Mouse (Mus musculus): Measurements from ENCODE around the gene Bri3. TPM values are rescaled to one million over a fixed set of nuclear protein-coding genes. Genes with fewer than 3 reads are reported as not detected.

The Bri3 gene
- polyA plus RNA-seq, 1 experiment from 2014 or later: 105 TPM

DNA sequence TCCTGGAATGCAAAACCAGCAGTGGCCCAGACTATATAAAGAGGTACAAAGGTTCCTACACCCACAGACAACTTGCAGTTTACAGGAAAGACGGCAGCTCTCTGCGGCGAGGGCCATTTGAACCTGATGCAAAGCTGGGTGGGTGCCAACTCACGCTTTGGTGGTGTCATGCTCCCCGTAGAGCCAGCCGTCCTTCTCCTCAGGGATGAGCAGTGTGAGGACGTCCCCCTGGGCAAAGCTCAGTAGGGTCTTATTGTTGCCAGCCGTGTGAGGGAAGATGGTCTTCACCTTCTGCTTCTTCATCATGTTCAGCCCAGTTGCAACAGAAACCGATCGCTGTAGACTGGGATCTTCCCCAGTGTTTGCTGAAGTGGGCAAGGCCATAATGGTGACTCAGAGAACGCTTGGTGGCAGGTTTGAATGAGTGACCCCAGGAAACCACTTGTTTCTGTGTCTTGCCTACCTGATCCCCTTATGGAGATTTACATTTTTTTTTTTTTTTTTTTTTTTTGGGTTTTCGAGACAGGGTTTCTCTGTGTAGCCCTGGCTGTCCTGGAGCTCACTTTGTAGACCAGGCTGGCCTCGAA is 34.2 kb downstream of the Bri3 start:
- Histone ChIP-seq H3K4me3 (ENCODE audit: low read depth, low read length) (no peak overlapping the region), H3K36me3 (ENCODE audit: control insufficient read depth, insufficient read depth, low read length) (peaks cover 6% of the 10 kb centered on the region; the same call in 1 of the 2 replicates), H3K9ac (ENCODE audit: low read length) (no peak overlapping the region), H3K4me2 (ENCODE audit: low read length) (no peak overlapping the region), H3K27ac (ENCODE audit: low read depth, low read length) (no peak overlapping the region), H3K9me3 (replicated peaks; ENCODE audit: control insufficient read depth, low read length) (no peaks in the 10 kb centered on the region), H3K4me1 (ENCODE audit: control insufficient read depth, insufficient read depth, low read length) (no peaks in the 10 kb centered on the region; the same call in 1 of the 2 replicates), H3K27me3 (replicated peaks; ENCODE audit: control insufficient read depth, insufficient read depth, low read length) (no peaks in the 10 kb centered on the region)
- WGBS: 87% methylated on average over 11 of the region's 13 CpGs
- DNase-seq (ENCODE audit: low spot score): no peak
- ATAC-seq: no peak

DNA sequence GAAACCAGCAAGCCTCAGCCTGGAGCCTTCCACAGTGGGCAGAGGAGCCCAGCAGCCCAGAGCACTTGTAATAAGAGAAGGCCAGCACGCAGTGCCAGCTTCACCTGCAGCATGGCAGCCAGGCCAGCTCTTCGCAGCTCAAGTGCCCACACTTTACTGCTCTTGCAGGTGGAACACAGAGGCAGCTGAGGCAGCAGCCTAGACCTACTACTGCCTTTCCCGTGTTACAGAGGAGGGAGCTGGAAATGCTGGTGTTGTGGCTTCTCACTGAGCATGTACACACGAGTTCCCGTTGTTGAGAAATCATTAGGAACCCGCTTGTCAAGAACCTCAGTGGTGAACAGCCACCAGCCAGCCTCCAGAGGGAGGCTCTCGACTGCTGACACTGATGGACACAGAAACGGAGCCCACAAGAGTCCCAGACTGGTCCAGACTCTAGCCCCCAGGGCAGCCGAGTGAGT is 34.9 kb downstream of the Bri3 start:
- H3K4me3 ChIP-seq (ENCODE audit: low read depth, low read length): no peak overlapping the region
- H3K4me1 ChIP-seq (ENCODE audit: control insufficient read depth, insufficient read depth, low read length): no peaks in the 10 kb centered on the region; the same call in 1 of the 2 replicates
- no peak for ATAC-seq
- H3K9ac ChIP-seq (ENCODE audit: low read length): no peak overlapping the region
- no peak overlapping the region for H3K27ac ChIP-seq (ENCODE audit: low read depth, low read length)
- H3K4me2 ChIP-seq (ENCODE audit: low read length): no peak overlapping the region
- H3K9me3 ChIP-seq (replicated peaks; ENCODE audit: control insufficient read depth, low read length): no peaks in the 10 kb centered on the region
- H3K27me3 ChIP-seq (replicated peaks; ENCODE audit: control insufficient read depth, insufficient read depth, low read length): no peaks in the 10 kb centered on the region
- peaks cover 6% of the 10 kb centered on the region; the same call in 1 of the 2 replicates for H3K36me3 ChIP-seq (ENCODE audit: control insufficient read depth, insufficient read depth, low read length)
- 85% methylated on average over 9 of the region's 9 CpGs for WGBS
- no peak for DNase-seq (ENCODE audit: low spot score)

- Histone ChIP-seq H3K9ac (ENCODE audit: low read length) (no peak overlapping the region), H3K36me3 (ENCODE audit: control insufficient read depth, insufficient read depth, low read length) (peaks cover 6% of the 10 kb centered on the region; the same call in 1 of the 2 replicates), H3K27me3 (replicated peaks; ENCODE audit: control insufficient read depth, insufficient read depth, low read length) (no peaks in the 10 kb centered on the region), H3K9me3 (replicated peaks; ENCODE audit: control insufficient read depth, low read length) (no peaks in the 10 kb centered on the region), H3K4me2 (ENCODE audit: low read length) (no peak overlapping the region), H3K27ac (ENCODE audit: low read depth, low read length) (no peak overlapping the region), H3K4me1 (ENCODE audit: control insufficient read depth, insufficient read depth, low read length) (no peaks in the 10 kb centered on the region; the same call in 1 of the 2 replicates), H3K4me3 (ENCODE audit: low read depth, low read length) (no peak overlapping the region)
- ATAC-seq (no peak), DNase-seq (ENCODE audit: low spot score) (no peak)
- WGBS: 94% methylated on average over 13 of the region's 13 CpGs
These were observed 35.7 kb downstream of the Bri3 start for GRCm38 (mm10) chr5:144279926-144280325.

- no peaks in the 10 kb centered on the region for H3K27me3 ChIP-seq (replicated peaks; ENCODE audit: control insufficient read depth, insufficient read depth, low read length)
- 79% methylated on average over 11 of the region's 11 CpGs for WGBS
- DNase-seq (ENCODE audit: low spot score) (no peak), ATAC-seq (no peak)
- H3K9me3 ChIP-seq (replicated peaks; ENCODE audit: control insufficient read depth, low read length): no peaks in the 10 kb centered on the region
- H3K36me3 ChIP-seq (ENCODE audit: control insufficient read depth, insufficient read depth, low read length): peaks cover 6% of the 10 kb centered on the region; the same call in 1 of the 2 replicates
- no peak overlapping the region for H3K27ac ChIP-seq (ENCODE audit: low read depth, low read length)
- H3K4me3 ChIP-seq (ENCODE audit: low read depth, low read length): no peak overlapping the region
- H3K4me2 ChIP-seq (ENCODE audit: low read length): no peak overlapping the region
- H3K9ac ChIP-seq (ENCODE audit: low read length): no peak overlapping the region
- H3K4me1 ChIP-seq (ENCODE audit: control insufficient read depth, insufficient read depth, low read length): no peaks in the 10 kb centered on the region
These were observed 38.4 kb downstream of the Bri3 start for GRCm38 (mm10) chr5:144282470-144283260.

- DNase-seq (ENCODE audit: low spot score) (no peak), ATAC-seq (no peak)
- Histone ChIP-seq H3K4me3 (ENCODE audit: low read depth, low read length) (no peak overlapping the region), H3K4me1 (ENCODE audit: control insufficient read depth, insufficient read depth, low read length) (no peaks in the 10 kb centered on the region), H3K9ac (ENCODE audit: low read length) (no peak overlapping the region), H3K4me2 (ENCODE audit: low read length) (no peak overlapping the region), H3K27me3 (replicated peaks; ENCODE audit: control insufficient read depth, insufficient read depth, low read length) (no peaks in the 10 kb centered on the region), H3K27ac (ENCODE audit: low read depth, low read length) (no peak overlapping the region), H3K9me3 (replicated peaks; ENCODE audit: control insufficient read depth, low read length) (no peaks in the 10 kb centered on the region), H3K36me3 (ENCODE audit: control insufficient read depth, insufficient read depth, low read length) (peaks cover 2% of the 10 kb centered on the region; the same call in 1 of the 2 replicates)
- WGBS: 77% methylated on average over 8 of the region's 8 CpGs
These were observed 39.4 kb downstream of the Bri3 start for GRCm38 (mm10) chr5:144283551-144284031.

DNA sequence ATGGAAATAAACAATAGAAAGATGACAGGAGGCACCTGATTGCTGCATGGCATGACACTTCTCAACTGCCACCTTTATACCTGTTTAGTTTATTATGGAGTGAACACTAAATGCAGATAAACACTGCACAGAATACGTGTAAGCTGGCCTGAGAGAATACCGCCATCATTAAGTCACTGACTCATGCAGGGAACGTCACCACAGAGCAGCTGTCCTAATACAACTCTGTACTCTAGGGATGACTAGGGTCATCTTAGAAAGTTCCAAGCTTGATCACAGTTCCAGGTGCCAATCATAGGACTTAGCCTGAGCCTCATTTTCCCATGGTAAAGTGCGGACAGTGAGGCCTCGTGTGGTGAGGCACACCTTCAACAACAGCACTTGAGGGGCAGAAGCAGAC is 40.4 kb downstream of the Bri3 start:
- no peak overlapping the region for H3K4me2 ChIP-seq (ENCODE audit: low read length)
- no peaks in the 10 kb centered on the region for H3K36me3 ChIP-seq (ENCODE audit: control insufficient read depth, insufficient read depth, low read length)
- H3K9me3 ChIP-seq (replicated peaks; ENCODE audit: control insufficient read depth, low read length): no peaks in the 10 kb centered on the region
- H3K9ac ChIP-seq (ENCODE audit: low read length): no peak overlapping the region
- H3K4me3 ChIP-seq (ENCODE audit: low read depth, low read length): no peak overlapping the region
- no peaks in the 10 kb centered on the region for H3K4me1 ChIP-seq (ENCODE audit: control insufficient read depth, insufficient read depth, low read length)
- DNase-seq (ENCODE audit: low spot score) (no peak), ATAC-seq (no peak)
- 89% methylated on average over 5 of the region's 5 CpGs for WGBS
- H3K27me3 ChIP-seq (replicated peaks; ENCODE audit: control insufficient read depth, insufficient read depth, low read length): no peaks in the 10 kb centered on the region
- H3K27ac ChIP-seq (ENCODE audit: low read depth, low read length): no peak overlapping the region

DNA sequence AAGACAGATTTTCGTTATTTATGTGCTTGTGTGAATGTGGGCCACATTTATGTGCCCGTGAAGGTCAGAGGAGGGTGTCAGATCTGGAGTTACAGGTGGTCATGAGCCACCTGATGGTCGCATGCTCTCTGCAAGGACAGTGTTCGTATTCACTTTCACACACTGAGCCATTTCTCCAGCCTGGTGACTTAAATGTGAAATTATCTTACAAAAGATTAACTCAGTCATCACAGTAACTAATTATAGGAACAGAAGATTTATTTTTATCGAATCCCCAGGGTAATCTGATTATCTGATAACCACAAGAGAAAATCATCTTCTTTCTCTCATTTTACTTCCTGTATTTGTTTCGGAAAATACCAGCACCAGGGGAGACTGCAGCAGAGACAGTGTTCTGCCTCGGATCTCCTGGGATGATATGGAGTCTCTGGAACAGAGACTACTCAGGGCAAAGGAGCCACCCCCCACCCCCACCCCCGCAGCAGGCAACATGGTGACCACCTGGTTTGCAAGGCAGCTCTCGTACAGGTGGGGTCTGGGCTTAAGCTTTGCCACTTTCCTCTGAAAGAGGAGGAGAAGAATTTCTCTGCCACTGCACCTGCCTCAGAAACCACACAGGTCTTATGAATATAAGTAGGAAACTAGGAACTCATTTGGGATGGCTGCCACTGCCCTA is 42.5 kb downstream of the Bri3 start:
- Histone ChIP-seq H3K36me3 (ENCODE audit: control insufficient read depth, insufficient read depth, low read length) (no peaks in the 10 kb centered on the region), H3K9ac (ENCODE audit: low read length) (no peak overlapping the region), H3K4me3 (ENCODE audit: low read depth, low read length) (no peak overlapping the region), H3K4me2 (ENCODE audit: low read length) (no peak overlapping the region), H3K4me1 (ENCODE audit: control insufficient read depth, insufficient read depth, low read length) (no peaks in the 10 kb centered on the region), H3K9me3 (replicated peaks; ENCODE audit: control insufficient read depth, low read length) (no peaks in the 10 kb centered on the region), H3K27ac (ENCODE audit: low read depth, low read length) (no peak overlapping the region), H3K27me3 (replicated peaks; ENCODE audit: control insufficient read depth, insufficient read depth, low read length) (no peaks in the 10 kb centered on the region)
- no peak for DNase-seq (ENCODE audit: low spot score)
- WGBS: 85% methylated on average over 9 of the region's 9 CpGs
- no peak for ATAC-seq

DNA sequence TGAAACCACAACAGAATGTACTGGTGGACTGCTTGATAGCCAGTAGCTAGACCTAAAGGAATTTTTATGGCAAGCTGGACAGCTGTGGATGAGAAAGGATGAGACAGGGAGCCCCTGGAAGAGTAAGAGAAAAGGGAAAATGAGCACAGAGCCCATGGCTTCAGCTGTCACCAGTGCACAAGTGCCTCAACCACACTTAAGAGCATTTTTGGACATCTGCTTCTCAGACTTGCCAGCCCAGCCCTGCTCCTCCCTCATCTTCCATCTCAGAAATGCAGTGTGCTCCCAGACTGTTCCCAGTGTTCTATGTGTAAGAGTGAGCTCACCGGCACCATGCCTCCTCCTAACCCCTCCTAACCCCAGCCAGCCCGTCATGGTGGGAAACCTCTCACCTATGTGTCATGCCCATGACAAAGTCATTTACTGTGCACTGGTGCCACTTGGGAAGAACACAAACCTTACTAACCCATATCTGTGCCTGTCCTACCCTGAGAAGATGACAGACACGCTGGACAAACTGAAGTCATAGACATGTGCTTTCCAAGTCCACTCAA is 43.1 kb downstream of the Bri3 start:
- H3K4me1 ChIP-seq (ENCODE audit: control insufficient read depth, insufficient read depth, low read length): no peaks in the 10 kb centered on the region
- no peaks in the 10 kb centered on the region for H3K27me3 ChIP-seq (replicated peaks; ENCODE audit: control insufficient read depth, insufficient read depth, low read length)
- WGBS: 86% methylated on average over 3 of the region's 3 CpGs
- DNase-seq (ENCODE audit: low spot score): no peak
- no peaks in the 10 kb centered on the region for H3K36me3 ChIP-seq (ENCODE audit: control insufficient read depth, insufficient read depth, low read length)
- H3K4me2 ChIP-seq (ENCODE audit: low read length): no peak overlapping the region
- H3K4me3 ChIP-seq (ENCODE audit: low read depth, low read length): no peak overlapping the region
- no peaks in the 10 kb centered on the region for H3K9me3 ChIP-seq (replicated peaks; ENCODE audit: control insufficient read depth, low read length)
- H3K27ac ChIP-seq (ENCODE audit: low read depth, low read length): no peak overlapping the region
- no peak overlapping the region for H3K9ac ChIP-seq (ENCODE audit: low read length)
- ATAC-seq: no peak
